Mouse (Mus musculus): Measurements from ENCODE around the gene Nup85.

DNA sequence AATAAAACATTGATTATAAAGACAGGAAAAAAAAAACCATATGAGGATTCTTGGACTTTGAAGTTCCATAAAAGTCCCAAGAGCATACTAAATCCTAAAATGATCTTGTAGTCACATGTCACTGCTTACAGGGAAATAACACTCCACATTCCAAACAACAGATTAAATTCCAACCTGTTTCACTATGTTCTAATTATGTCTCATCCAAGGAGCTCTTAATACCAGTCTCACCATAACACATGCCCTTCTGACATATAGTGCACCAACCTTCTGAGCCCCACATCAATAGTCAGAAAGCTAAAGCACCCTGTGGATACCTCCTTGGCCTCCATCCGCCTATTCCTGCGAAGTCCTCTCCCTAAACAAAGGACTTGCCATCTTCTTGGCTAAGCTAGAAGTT lies 44.0 kb upstream of the Nup85 start:
- TF ChIP-seq POLR2A (IDR thresholded peaks at IDR 0.05; ENCODE audit: insufficient read depth, low read depth, low read length) (no peak), CTCF (IDR thresholded peaks at IDR 0.05; ENCODE audit: insufficient read depth, low read depth, low read length) (no peak)

All from olfactory bulb, adult 2 months (tissue).